Mouse (Mus musculus) lung, postnatal 25 days (tissue): ENCODE data around the gene Eps8l2.

ENCODE experiments used
- DNase-seq: peaks from one replicate; pipeline ENCODE4 v3.0.0; 2022; ENCODE audit warnings: low spot score

The Eps8l2 gene

DNA sequence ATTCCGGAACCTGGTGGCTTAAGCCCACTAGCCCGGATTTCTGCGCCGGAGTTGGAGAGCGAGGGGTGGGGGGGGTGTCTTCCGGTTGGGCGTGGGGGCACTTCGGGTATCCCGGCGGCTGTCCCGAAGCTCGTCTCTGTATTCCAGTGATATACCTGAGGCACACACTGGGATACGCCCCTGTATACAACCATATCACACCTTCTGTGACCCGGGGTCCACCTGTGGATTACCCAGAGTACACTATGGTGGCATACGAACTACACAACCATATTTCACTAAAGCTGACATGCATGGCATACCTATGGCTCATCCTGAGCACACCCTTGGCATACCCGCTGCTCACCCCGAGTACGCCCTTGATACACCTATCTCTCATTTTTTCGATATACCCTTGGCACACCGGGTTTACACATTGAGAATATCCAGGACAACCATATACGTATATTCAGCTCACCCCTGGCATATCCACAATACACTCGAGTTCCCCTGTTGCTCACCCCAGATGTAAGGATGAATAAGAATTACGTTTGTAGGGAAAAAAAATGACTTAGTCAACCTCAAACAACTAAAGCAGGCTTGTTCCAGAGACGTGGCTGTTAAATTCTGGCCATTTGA, 10.2 kb upstream of the Eps8l2 start:
- DNase-seq: no peak

DNA sequence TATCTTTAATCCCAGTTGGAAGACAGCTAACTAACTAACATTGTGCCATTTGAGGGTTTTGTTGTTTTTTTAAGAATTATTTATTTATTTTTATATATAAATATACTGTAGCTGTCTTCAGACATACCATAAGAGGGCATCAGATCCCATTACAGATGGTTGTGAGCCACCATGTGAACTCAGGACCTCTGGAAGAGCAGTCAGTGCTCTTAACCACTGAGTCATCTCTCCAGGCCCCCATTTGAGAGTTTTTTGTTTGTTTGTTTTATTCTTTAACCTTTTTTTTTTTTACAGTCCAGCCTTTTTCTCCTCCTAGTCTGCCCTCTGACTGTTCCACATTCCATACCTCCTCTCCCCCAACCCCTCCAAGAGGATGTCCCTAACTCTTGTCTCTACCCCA, 8.0 kb upstream of the Eps8l2 start:
- no peak for DNase-seq

DNA sequence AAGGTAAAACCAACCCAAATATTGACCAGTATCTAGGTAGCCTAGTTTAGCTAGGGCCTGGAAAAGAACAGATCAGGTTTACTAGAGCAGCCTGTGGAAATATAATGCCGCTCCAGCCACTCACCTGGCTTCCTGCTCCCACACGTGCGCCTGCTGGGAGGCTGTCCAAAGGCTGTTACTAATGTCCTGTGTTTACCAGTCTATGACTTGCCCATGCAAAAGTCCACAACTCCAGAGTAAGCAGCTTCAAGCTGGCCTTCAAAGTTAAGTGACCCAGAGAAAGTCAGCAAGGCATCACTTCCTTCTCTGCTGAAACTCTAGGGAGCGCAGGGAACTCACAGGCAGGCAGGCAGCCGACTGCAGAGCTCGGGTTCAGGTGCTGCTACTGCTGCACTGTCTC, 6.7 kb upstream of the Eps8l2 start:
- DNase-seq: peak; percentile 53

DNA sequence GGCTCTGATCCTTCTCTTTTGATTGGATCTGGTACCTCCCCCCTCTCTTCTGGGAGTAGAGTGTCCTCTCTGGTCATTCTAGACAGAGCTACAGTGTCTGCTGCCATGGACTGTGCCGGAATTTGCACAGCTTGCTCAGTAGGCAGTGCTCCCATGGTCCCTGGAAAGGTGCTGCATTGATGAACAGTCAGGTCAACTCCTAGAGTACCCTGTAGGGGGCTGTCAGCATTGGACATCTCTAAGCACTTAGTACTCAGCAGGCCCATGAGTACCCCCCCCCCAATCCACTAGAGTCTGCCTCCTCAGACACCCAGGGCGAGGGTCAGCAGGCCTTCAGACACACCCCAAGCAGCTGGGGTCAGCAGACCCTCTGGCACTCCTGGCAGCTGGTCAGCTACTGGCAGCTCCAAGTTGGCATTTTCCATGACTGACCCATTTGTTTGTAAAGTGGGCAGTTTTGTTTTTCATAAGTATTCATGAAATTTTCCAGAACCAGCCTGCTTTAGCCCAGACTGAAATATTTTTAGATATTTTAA, 3.6 kb upstream of the Eps8l2 start:
- no peak for DNase-seq

DNA sequence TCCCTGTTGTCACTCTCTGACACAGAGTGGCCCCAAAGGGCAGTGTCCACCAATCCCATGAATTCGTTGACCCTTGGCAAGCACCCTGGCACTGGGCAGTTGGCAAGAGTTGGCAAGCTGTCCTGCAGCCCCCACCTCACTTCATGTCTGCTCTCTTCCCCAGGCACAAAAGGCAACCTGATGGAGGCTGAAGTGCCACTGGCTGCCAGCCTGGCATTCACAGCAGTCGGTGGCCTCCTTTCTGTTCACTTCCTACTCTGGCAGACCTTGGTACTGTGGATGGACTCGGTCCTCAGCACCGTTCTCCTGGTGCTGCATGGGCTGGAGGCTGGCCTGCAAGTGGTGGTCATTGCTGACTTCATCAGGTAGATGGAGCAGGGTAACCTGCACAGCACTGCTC, 3.0 kb upstream of the Eps8l2 start:
- DNase-seq: no peak

DNA sequence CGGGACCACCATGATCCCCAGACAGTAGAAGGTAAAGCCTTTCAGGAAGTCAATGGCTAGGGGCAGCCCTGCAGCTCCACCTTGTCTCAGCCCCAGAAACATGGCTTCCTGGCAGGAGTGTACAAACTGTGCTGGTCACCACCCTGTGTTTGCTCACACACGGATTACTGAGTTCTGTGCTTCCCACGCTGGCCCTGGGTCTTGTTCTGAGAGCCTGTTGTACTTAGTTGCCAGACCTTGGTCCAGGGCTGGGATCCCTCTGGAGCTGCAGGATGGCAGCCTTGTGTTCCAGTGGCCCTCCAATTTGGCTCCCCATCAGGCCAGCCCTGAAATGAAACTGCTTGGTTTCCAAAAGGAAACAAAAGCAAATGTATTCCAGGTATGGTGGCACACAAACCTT, 2.4 kb upstream of the Eps8l2 start:
- DNase-seq: no peak

DNA sequence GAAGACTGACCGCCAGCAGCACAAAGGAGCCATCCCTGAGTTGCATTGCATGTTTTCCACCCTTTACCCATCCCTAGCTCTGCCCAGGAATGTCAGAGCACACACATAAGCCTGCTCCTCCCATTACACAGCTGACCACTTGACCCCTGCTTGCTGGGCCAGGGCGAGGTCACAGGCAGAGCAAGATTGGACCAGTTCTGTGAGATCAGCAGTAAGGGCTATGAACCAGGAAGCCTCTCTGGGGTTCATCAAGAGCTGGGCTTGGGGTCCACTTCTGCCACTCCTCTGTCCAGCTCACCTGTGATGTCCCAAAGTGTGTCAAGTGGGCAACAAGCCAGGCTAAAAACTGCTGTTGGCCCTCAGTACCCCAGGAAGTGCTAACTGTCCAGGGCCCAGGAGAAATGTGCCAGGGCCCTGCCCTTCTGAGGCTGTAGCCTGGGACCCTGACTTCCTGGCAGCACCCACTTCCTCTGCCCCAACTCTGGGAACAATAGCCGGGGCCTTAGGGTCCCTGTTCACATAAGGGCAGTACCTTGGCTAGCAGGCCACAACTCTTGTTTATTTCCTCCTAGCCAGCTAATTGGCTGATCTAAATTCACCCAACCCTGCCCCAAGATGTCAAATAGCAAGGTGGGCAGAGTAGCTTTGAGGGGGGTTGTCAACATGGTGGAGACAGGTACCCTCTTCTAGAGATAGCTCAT, 814 bp upstream of the Eps8l2 start:
- peak; percentile 42 for DNase-seq

DNA sequence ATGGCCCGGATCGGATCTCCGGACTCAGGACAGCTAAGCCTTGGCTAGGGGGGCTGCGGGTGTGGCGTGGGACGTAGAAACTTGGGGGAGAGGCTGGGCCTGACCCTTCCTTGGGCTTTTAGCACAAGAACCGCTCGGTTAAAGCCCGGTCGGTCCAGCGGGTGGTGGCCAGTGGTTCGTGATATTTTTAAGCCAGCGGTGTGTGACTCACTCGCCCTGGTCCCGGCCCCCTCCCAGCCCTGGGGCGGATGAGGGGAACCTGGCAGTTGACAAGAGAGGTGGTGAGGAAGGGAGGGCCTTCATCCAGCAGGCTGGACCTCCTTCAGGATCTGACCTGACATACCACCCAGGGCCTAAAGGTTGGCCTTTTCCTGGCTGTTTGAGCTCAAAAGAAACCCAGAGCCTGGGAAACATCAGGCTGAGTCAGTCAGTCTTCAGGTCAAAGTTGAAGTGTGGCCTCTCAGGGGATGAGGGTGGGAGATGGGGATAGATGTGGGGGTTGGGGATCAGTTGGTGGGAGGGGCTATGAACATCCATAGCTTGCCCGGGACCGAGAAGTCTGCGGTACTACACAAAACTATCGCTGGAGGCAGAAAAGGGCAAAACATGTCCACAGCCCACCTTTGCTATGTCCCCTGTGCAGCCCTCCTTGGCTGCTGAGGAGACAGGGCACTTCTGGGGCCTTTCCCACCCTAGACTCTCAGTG, 688 bp downstream of the Eps8l2 start:
- DNase-seq: no peak

DNA sequence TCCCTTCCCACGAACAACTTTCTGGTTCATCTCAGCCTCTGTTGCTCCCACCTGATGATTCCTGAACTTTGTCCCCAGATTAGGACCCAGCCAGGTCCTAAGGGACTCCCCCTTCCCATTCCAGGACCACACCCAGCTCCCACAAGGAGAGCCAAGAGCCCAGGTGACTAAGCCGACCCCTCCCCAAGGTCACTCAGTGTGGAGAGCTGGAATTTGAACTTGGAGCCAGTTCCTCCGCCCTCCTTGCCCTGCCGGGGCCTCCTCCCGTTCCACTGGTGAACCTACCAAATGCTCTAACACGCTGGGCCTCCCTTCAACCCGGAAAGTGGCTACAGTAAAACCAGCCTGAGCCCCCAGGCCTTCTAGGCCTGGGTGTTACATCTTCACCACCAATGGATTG, 1.3 kb downstream of the Eps8l2 start:
- no peak for DNase-seq

DNA sequence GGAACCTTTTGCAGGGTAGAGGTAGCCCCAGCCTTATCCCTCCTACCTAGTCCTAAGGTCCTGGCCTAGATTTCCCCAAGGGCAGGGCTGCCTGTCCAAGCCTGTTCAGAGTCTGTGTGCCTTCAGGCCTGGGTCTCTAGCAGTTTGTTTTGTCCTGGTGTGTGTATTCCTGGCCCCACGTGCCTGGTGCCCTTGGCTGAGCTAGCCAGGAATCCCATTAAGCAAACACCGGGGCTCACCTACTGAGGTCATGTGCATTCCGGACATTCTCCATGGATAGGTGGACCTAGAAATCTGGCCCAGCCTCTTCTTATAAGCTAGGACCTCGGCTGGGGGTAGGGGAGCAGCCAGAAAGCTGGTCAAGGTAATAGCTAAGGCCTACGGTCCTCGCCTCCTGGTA, 1.8 kb downstream of the Eps8l2 start:
- DNase-seq: peak; percentile 83

DNA sequence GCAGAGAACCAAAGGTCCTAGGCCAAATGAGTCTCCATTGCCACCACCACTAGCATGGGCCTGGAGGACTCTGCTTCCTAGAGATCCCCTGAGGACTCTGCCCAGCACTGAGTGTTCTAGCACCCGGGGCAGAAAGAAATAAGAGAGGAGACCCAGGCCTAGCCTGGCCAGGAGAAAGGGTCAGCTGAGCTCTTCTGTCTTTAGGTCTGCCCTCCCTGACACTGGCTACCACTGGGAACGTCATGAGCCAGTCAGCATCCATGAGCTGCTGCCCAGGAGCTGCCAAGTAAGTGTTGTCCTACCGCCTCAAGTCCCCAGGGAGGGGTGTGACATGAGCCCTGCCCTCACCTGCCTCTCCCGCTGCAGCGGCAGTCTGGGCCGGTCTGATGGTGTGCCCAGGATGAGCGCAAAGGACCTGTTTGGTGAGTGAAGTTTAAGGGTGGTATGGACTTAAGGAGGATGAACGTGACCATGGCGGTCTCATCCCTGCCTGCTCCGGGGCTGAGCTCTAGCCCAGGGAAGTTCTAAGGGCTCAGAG, 3.1 kb downstream of the Eps8l2 start:
- peak; percentile 44 for DNase-seq

DNA sequence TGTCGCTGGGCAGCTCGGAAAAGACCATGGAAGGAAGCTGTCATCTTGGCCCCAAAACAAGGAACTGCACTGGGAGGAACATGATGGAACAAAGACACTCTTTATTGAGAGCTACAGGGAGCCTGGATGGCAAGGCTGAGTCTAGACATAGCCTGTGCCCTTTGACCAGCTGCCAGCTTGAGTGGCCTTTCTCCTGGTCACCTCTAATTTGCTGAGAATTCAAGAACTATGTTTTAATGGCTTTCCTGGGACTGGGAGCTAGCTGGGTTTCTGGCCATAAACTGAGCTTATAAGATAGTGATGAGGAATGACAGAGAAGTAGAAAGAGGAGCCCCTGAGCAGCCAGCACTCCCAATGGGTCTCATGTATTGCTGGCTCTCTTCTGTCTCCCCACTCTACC, 4.5 kb downstream of the Eps8l2 start:
- no peak for DNase-seq

DNA sequence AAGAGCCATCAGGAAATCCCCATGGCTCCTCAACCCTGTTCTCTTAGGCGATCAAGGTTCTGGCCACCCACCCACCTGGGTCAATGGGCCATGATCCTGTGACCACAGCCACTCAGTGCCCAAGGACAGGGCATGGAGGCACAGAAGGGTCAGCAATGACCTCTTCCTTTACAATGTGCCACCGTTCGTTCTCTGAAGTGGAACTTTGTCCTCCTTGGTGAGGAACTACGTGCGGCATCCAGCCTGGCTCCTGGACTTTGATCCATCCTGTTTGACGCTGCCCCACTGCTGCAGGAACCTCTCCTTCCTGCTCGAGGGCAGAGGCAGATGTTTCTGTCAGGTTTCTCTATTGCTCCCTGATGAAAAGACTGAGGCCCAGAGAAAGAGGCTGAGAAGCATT, 5.0 kb downstream of the Eps8l2 start:
- DNase-seq: no peak

DNA sequence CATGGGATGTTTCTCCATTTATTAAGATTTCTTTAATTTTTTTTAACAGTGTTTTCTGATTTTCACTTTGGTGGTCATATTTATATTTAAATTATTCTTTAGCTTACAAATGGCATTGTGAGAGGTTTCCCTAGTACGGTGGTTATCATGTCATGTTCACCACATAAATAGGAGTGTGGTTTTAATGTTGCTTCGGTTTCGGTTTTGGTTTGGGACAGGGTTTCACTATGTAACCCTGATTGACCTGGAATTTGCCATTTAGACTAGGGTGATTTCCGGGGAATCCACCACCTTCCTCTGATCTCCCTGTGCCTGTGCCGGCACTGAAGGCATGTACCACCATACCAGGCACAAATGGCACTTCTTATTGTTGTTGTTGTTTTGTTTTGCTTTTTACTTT, 6.1 kb downstream of the Eps8l2 start:
- DNase-seq: no peak

DNA sequence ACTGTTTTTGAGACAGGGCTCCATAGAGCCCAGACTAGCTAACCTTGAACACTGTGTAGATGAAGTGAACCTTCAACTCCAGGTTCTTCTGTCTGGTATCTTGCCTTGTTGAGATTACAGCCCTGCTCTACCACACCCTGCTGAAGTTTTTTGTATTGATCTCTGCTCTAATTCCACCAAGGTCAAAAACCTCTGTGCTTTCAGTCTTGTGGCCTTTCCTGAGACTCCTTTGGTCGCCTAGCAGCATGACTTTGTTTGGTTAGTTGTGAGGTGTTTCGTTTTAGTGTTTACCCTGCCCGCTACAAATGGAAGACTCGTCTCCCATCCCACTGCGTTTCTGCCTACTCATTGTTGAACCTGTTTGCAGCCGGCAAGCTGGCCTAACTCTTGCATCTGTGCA, 12.4 kb downstream of the Eps8l2 start:
- DNase-seq: peak; percentile 38

DNA sequence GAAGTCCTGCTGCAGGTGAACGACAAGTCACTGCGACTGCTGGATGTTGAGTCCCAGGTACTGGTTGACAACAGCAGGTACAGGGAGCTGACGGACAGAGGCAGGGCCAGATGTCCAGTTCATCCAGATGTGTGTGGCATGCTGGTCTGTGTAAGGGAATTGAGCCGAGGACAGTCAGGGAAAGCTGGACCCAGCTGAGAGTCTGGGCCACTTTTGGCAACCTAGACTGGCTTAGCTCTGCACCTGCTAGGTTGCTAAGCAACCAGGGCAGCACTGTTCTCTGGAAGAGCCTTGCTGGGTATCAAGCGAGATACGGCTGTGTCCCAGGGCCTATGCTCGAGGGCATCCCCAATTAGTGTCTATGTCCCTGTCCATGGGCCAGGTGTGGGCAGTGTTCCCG, 16.4 kb downstream of the Eps8l2 start:
- DNase-seq: no peak

DNA sequence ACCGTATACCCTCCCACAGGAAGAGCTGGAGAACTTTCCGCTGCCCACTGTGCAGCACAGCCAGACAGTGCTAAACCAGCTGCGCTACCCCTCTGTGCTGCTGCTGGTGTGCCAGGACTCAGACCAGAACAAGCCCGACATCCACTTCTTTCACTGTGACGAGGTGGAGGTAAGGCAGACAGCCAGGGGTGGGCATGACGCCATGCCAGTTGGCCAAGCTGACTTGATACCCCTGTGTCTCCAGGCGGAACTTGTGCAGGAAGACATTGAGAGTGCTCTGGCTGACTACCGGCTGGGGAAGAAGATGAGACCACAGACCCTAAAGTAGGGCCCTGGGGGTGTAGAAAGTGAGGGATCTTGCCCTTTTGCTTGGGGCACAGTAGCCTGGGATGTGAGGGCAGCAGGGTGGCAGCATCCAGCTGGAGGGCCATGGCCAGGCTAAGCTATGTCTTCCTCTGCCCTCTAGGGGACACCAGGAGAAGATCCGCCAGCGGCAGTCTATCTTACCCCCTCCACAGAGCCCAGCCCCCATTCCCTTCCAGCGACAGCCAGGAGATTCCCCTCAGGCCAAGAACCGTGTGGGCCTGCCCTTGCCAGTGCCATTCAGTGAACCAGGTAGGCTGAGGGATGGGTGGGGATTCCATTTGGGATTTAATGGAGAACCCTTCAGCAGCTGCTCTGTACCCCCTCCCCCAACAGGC, 17.1 kb downstream of the Eps8l2 start:
- DNase-seq: no peak

DNA sequence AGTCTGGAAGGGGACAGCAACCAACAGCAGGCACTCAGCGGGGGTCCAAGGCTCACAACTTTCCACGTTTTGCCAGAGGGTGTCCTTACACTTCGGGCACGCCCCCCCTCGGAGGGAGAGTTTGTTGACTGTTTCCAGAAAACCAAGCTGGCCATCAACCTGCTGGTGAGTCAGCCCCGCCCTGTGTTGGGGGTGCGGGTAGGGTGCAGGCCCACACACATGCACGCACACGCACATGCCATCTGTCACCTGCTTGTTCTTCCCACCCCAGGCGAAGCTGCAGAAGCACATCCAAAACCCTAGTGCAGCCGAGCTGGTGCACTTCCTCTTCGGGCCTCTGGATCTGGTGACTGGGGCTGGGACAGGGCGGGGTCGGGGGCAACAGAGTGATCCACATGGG, 18.3 kb downstream of the Eps8l2 start:
- no peak for DNase-seq

DNA sequence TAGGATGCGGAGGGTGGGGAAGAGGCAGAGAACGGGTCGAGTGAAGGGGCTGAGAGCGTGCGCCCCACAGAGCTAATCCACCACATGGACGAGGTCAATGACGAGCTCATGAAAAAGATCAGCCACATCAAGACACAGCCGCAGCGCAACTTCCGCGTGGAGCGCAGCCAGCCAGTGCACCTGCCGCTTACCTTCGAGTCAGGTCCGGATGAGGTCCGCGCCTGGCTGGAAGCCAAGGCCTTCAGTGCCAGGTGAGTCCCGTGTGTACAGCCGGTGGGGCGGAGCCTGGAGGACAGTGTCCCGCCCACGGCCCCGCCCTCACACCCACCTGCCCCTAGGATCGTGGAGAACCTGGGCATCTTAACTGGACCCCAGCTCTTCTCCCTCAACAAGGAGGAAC, 22.8 kb downstream of the Eps8l2 start:
- peak; percentile 59 for DNase-seq

DNA sequence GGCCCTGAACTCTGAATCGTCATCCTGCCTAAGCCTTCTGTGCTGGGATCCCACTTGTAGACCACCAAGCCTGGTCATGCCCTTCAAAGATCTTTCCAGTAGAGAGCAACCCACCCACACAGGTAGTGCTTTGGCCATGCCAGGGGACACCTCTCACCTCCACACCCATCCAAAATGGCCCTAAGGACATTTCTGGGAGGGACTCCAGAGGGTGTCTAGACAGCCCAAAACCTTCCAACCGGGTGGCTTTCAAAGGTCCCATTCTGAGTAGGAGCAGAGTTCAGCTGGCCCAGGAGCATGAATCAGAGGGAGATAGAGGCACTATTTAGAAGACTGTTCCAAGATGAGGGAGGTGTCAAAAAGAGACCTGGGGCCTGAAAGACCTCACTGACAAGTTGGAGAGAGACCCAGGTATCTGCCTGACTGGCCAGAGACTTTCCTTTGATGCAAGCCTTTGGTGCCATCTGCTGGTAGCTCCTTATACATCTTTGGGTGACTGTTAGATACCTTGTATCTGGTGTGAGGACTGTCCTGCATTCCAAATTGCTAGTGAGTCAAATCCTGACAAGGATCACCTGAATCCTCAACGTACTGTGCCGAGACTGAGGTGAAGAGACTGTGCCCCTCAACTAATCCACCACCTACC, 24.5 kb downstream of the Eps8l2 start:
- peak; percentile 83 for DNase-seq

DNA sequence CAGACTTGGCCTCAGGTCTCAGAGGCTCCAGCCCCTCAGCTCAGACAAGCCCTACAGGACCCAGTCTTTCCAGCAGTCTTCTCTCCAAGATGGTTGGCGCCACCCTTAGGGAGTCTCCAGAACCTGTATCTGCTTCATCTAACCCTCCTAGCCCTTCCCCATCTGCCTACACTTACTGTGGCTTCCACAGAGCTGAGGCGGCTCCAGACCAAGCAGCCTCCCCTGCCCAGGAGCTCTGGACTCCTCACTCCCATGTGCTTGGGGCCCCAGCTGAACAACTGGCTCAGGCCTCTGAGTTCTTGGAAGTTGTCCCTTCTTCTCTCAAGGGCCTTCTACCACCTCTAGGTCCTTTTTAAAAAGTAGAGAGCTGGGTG, 25.1 kb downstream of the Eps8l2 start:
- no peak for DNase-seq
